In genomic region chr2:15054496-15054895, GRCm38 (mm10) we compare ENCODE assay signal across 8 mouse cellular contexts. TPM values are rescaled to one million over a fixed set of nuclear protein-coding genes. Genes with fewer than 3 reads are reported as not detected.
DNase-seq lines count a peak whose midpoint lies in the region; ATAC-seq and TF ChIP-seq lines count a peak whose summit lies in the region.

No protein-coding gene starts in this region.

- H3K4me1 ChIP-seq in neural tube, embryonic 11.5 days (ENCODE audit: control insufficient read depth, insufficient read depth, low read length): peaks cover 6% of the 10 kb centered on the region; the same call in 1 of the 2 replicates
- H3K4me1 ChIP-seq in embryonic facial prominence, embryonic 13.5 days: peaks cover 22% of the 10 kb centered on the region
- H3K4me1 ChIP-seq in intestine, postnatal 0 days (replicated peaks; ENCODE audit: control insufficient read depth, insufficient read depth, low read length): peaks cover 10% of the 10 kb centered on the region; the same call in 1 of the 2 replicates
- H3K4me1 ChIP-seq in midbrain, postnatal 0 days (ENCODE audit: insufficient read depth, low read length): peaks cover 8% of the 10 kb centered on the region; the same call in 1 of the 2 replicates

- DNase-seq in neural tube, embryonic 11.5 days (ENCODE audit: low spot score): peak; percentile 12
- no peak for DNase-seq in neural tube, embryonic 10.5 days (ENCODE audit: extremely low spot score, low spot score)
- no peak for DNase-seq in midbrain, postnatal 0 days (ENCODE audit: low spot score)
- DNase-seq in left cerebral cortex, adult 11 months (ENCODE audit: low spot score): no peak
- DNase-seq in adrenal gland, postnatal 14 days: no peak

- H3K27me3 ChIP-seq in neural tube, embryonic 11.5 days (ENCODE audit: control insufficient read depth, insufficient read depth, low read length): no peaks in the 10 kb centered on the region
- no peaks in the 10 kb centered on the region for H3K27me3 ChIP-seq in embryonic facial prominence, embryonic 13.5 days
- H3K27me3 ChIP-seq in intestine, postnatal 0 days (replicated peaks; ENCODE audit: control insufficient read depth, insufficient read depth, low read length): no peaks in the 10 kb centered on the region
- no peaks in the 10 kb centered on the region for H3K27me3 ChIP-seq in midbrain, postnatal 0 days (ENCODE audit: insufficient read depth, low read length)

- H3K36me3 ChIP-seq in neural tube, embryonic 11.5 days (ENCODE audit: control insufficient read depth, insufficient read depth, low read length): no peaks in the 10 kb centered on the region
- H3K36me3 ChIP-seq in embryonic facial prominence, embryonic 13.5 days: no peaks in the 10 kb centered on the region
- no peaks in the 10 kb centered on the region for H3K36me3 ChIP-seq in intestine, postnatal 0 days (ENCODE audit: control insufficient read depth, insufficient read depth)
- no peaks in the 10 kb centered on the region for H3K36me3 ChIP-seq in midbrain, postnatal 0 days (ENCODE audit: insufficient read depth, low read length)

- H3K4me2 ChIP-seq in neural tube, embryonic 11.5 days (ENCODE audit: low read depth): peak overlapping the region; percentile 61
- H3K4me2 ChIP-seq in embryonic facial prominence, embryonic 13.5 days: peak overlapping the region; percentile 69
- peak overlapping the region; percentile 74 for H3K4me2 ChIP-seq in intestine, postnatal 0 days (replicated peaks; ENCODE audit: low read depth)
- peak overlapping the region; percentile 62 for H3K4me2 ChIP-seq in midbrain, postnatal 0 days (ENCODE audit: low read depth, low read length, poor library complexity, severe bottlenecking)

- H3K9ac ChIP-seq in neural tube, embryonic 11.5 days (ENCODE audit: low read length): peak overlapping the region; percentile 59
- H3K9ac ChIP-seq in embryonic facial prominence, embryonic 13.5 days: peak overlapping the region; percentile 96
- peak overlapping the region; percentile 71 for H3K9ac ChIP-seq in intestine, postnatal 0 days (ENCODE audit: low read depth, low read length)
- peak overlapping the region; percentile 83 for H3K9ac ChIP-seq in midbrain, postnatal 0 days (replicated peaks; ENCODE audit: low read length, poor library complexity, severe bottlenecking)

- no peak overlapping the region for H3K27ac ChIP-seq in neural tube, embryonic 11.5 days (ENCODE audit: low read depth, low read length)
- peak overlapping the region; percentile 84 for H3K27ac ChIP-seq in embryonic facial prominence, embryonic 13.5 days
- peak overlapping the region; percentile 85 for H3K27ac ChIP-seq in intestine, postnatal 0 days (ENCODE audit: low read depth, low read length)
- H3K27ac ChIP-seq in midbrain, postnatal 0 days (ENCODE audit: low read depth, low read length): peak overlapping the region; percentile 91

- 25% methylated on average over 10 of the region's 10 CpGs for WGBS in neural tube, embryonic 11.5 days
- WGBS in embryonic facial prominence, embryonic 13.5 days: 18% methylated on average over 10 of the region's 10 CpGs
- WGBS in intestine, postnatal 0 days: 13% methylated on average over 10 of the region's 10 CpGs
- WGBS in midbrain, postnatal 0 days: 21% methylated on average over 10 of the region's 10 CpGs

- no peaks in the 10 kb centered on the region for H3K9me3 ChIP-seq in neural tube, embryonic 11.5 days (ENCODE audit: control insufficient read depth, low read length)
- no peaks in the 10 kb centered on the region for H3K9me3 ChIP-seq in embryonic facial prominence, embryonic 13.5 days
- no peaks in the 10 kb centered on the region for H3K9me3 ChIP-seq in intestine, postnatal 0 days (ENCODE audit: control insufficient read depth)
- no peaks in the 10 kb centered on the region for H3K9me3 ChIP-seq in midbrain, postnatal 0 days (ENCODE audit: low read length)

- no peak; the same call in 1 of the 2 replicates for ATAC-seq in neural tube, embryonic 11.5 days (ENCODE audit: insufficient read depth, low FRiP score, low TSS enrichment)
- ATAC-seq in embryonic facial prominence, embryonic 13.5 days (ENCODE audit: insufficient number of reproducible peaks, insufficient read depth, low FRiP score, low TSS enrichment, low read depth): no peak
- ATAC-seq in intestine, postnatal 0 days: peak; percentile 34
- peak; percentile 35 for ATAC-seq in midbrain, postnatal 0 days (ENCODE audit: low FRiP score)
- ATAC-seq in monocyte, adult 5-6 weeks (replicated peaks; ENCODE audit: insufficient number of reproducible peaks, low FRiP score, low TSS enrichment, poor library complexity, severe bottlenecking): no peak

- peak overlapping the region; percentile 84 for H3K4me3 ChIP-seq in neural tube, embryonic 11.5 days (ENCODE audit: low read depth, low read length)
- peak overlapping the region; percentile 88 for H3K4me3 ChIP-seq in embryonic facial prominence, embryonic 13.5 days
- peak overlapping the region; percentile 73 for H3K4me3 ChIP-seq in intestine, postnatal 0 days (ENCODE audit: low read depth, low read length)
- H3K4me3 ChIP-seq in midbrain, postnatal 0 days (ENCODE audit: low read depth, low read length): peak overlapping the region; percentile 95

- no peak for TF ChIP-seq CTCF in intestine, postnatal 0 days (IDR thresholded peaks at IDR 0.05; ENCODE audit: low read depth)
- peak; percentile 1; the same call in 1 of the 2 replicates for TF ChIP-seq CTCF in midbrain, postnatal 0 days (IDR thresholded peaks at IDR 0.05)

RNA-seq across cellular contexts. Expression of gene Nsun6, which starts 0.4 kb away (rescaled TPM):
- polyA plus RNA-seq in neural tube, embryonic 11.5 days (2014; fragmentation: Nextera tagmentation; extraction: Ambion mirVana): 12.0 and 12.1 TPM in 2 replicates
- polyA plus RNA-seq in embryonic facial prominence, embryonic 13.5 days (2015; fragmentation: Nextera tagmentation; extraction: Ambion mirVana): 14.6 and 16.8 TPM in 2 replicates
- 6.5 and 7.5 TPM in 2 replicates for polyA plus RNA-seq in intestine, postnatal 0 days (2015; fragmentation: Nextera tagmentation; extraction: Ambion mirVana)
- 7.5 and 13.9 TPM in 2 replicates for total RNA-seq in midbrain, postnatal 0 days (2014; rRNA removed)
- polyA plus RNA-seq in midbrain, postnatal 0 days (2015; fragmentation: Nextera tagmentation; extraction: Ambion mirVana): 16.0 and 16.2 TPM in 2 replicates
- total RNA-seq in monocyte, adult 5-6 weeks (2017): 16.4 to 34.6 TPM (median 18.0 TPM) in 3 replicates
- total RNA-seq in adrenal gland, postnatal 14 days (2021): 7.9 and 9.1 TPM in 2 replicates

RNA-seq across cellular contexts. Expression of gene Arl5b, which starts 5.3 kb away (rescaled TPM):
- 59.8 and 71.0 TPM in 2 replicates for polyA plus RNA-seq in neural tube, embryonic 11.5 days (2014; fragmentation: Nextera tagmentation; extraction: Ambion mirVana)
- polyA plus RNA-seq in embryonic facial prominence, embryonic 13.5 days (2015; fragmentation: Nextera tagmentation; extraction: Ambion mirVana): 37.9 and 41.7 TPM in 2 replicates
- polyA plus RNA-seq in intestine, postnatal 0 days (2015; fragmentation: Nextera tagmentation; extraction: Ambion mirVana): 12.3 and 13.4 TPM in 2 replicates
- 37.0 and 59.5 TPM in 2 replicates for total RNA-seq in midbrain, postnatal 0 days (2014; rRNA removed)
- 13.9 and 16.6 TPM in 2 replicates for polyA plus RNA-seq in midbrain, postnatal 0 days (2015; fragmentation: Nextera tagmentation; extraction: Ambion mirVana)
- 24.6 to 39.3 TPM (median 29.8 TPM) in 3 replicates for total RNA-seq in monocyte, adult 5-6 weeks (2017)
- total RNA-seq in adrenal gland, postnatal 14 days (2021): 27.6 and 29.4 TPM in 2 replicates

Comparison
In these comparisons a context has a peak if more than half of its experiments do, and no peak if none do; other contexts are left out.
1. ATAC-seq: peak in intestine, postnatal 0 days (single experiment) and midbrain, postnatal 0 days (single experiment); none in neural tube, embryonic 11.5 days (single experiment), embryonic facial prominence, embryonic 13.5 days (single experiment) and monocyte, adult 5-6 weeks (single experiment).
2. Peak in every context shown above with its lines, with median percentiles within 50 percentile points of each other: H3K4me2 ChIP-seq, H3K4me3 ChIP-seq and H3K9ac ChIP-seq.